Mouse (Mus musculus) cerebellum, adult 9-10 months (tissue): ENCODE results near the gene Abcg4.
A peak's percentile ranks its signal among the peaks of the same experiment; 100 is the strongest.

ENCODE experiments used
- DNase-seq: peaks from one replicate; pipeline ENCODE4 v3.0.0; 2022

Abcg4 gene

GRCm38 (mm10) chr9:44268432-44268831 lies 20.0 kb downstream of the Abcg4 start, which contains the start of gene Nlrx1:
TSS of gene Nlrx1 (minus strand) at chr9:44268599.
- DNase-seq: no peak

GRCm38 (mm10) chr9:44268027-44268360 lies 20.4 kb downstream of the Abcg4 start:
- peak; percentile 87 for DNase-seq

DNA sequence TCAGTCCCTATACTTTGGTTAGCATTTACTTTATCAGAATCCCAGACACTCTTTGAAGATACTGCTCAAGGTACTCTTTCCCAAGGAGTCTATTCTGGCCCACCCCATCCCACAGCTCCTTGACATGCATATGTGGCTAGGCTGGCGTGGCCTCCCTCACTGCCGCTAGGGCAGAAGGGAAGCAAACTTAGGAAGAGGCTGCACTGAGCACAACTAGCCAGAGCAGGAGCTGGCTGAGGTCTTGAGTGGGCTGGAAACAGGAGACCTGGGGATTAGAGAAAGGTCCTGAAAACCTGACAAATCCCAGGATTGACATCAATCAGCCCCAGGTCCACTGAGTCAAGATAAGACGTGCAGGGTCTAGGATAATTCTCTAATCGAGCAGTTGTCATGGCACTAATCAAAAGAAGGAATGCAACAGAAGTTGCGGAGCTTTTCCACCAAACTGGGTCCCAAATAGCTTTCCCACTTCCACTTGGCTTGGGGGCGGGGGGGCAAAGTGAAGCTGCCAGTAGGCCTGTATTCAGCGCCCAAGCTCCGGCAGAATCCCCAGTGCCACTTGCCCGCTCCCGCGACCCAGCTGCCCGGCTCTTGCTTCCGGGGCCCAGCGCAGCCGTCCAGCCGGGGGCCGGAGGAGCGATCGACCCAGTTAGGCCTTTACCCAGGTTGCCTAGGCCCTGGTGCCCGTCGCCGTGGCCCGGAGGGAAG lies 20.9 kb downstream of the Abcg4 start:
- DNase-seq: no peak

GRCm38 (mm10) chr9:44266478-44267226 lies 21.8 kb downstream of the Abcg4 start:
- no peak for DNase-seq

DNA sequence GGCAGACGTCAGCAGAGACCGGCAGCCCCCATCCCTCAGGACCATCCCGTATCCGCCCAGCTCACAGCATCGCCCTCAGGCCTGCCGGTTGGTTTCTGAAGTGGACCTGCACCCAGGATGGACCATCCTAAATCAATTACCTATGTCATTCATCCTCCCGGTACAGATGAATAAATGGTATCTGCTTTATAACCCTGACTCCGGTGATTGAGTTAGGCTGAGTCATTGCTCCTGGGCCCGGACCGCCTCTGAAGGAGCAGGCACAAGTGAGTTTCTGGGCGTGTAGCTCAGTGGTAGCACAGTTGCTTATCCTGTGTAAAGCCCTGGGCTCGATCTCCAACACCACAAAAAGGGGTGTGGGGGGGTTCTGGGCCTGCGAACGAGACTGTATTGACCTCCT lies 27.0 kb downstream of the Abcg4 start:
- no peak for DNase-seq

- DNase-seq: no peak
Measured at GRCm38 (mm10) chr9:44259014-44259413, 29.4 kb downstream of the Abcg4 start.

- no peak for DNase-seq
Measured at GRCm38 (mm10) chr9:44256213-44256612, 32.2 kb downstream of the Abcg4 start.

GRCm38 (mm10) chr9:44255136-44255521 lies 33.3 kb downstream of the Abcg4 start:
- no peak for DNase-seq

- DNase-seq: no peak
Measured at GRCm38 (mm10) chr9:44254508-44255135, 33.8 kb downstream of the Abcg4 start.

GRCm38 (mm10) chr9:44253441-44253840 lies 35.0 kb downstream of the Abcg4 start:
- no peak for DNase-seq

DNA sequence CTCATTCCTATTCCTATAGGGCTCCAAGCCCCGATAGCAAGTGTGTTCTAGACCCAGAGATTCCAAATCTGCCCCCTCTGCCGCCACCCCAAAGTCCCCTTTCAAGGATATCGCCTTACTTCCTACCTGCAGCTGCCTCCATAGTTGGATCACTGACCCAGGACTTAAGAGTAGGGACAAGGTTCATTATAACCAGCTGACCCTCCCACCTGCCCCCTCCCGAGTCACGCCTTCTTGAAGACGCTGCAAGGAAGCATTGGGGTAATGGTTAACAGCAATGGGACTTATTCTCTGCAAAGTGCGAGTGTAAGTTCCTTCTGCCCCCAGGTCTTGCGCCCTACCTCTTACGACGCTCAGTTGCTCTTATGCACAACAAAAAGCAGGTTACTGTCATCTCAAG lies 37.1 kb downstream of the Abcg4 start, which contains the start of gene Pdzd3:
Gene Pdzd3, minus strand, starts transcription at position 158 of the 400 bp plus-strand sequence.
- no peak for DNase-seq

DNA sequence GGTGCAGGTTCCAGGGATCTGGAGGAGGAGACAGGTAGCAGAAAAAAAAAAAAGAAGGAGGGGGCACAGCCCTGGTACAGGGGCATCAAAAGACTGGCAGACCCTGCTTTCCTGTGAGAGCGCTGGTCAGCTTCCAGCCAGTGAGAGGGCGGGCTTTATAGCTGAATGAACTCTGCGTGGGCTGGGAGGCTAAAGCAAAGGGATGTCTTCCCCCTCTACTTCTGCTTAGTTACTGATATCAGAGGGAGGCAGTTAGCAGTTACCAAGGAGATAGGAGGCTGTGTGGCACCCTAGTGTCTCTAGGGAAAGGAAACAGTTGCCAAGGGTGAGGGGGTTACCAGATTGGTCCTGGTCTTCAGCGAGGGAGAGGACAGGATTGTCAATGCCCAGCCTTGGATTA lies 38.0 kb downstream of the Abcg4 start:
- no peak for DNase-seq

DNA sequence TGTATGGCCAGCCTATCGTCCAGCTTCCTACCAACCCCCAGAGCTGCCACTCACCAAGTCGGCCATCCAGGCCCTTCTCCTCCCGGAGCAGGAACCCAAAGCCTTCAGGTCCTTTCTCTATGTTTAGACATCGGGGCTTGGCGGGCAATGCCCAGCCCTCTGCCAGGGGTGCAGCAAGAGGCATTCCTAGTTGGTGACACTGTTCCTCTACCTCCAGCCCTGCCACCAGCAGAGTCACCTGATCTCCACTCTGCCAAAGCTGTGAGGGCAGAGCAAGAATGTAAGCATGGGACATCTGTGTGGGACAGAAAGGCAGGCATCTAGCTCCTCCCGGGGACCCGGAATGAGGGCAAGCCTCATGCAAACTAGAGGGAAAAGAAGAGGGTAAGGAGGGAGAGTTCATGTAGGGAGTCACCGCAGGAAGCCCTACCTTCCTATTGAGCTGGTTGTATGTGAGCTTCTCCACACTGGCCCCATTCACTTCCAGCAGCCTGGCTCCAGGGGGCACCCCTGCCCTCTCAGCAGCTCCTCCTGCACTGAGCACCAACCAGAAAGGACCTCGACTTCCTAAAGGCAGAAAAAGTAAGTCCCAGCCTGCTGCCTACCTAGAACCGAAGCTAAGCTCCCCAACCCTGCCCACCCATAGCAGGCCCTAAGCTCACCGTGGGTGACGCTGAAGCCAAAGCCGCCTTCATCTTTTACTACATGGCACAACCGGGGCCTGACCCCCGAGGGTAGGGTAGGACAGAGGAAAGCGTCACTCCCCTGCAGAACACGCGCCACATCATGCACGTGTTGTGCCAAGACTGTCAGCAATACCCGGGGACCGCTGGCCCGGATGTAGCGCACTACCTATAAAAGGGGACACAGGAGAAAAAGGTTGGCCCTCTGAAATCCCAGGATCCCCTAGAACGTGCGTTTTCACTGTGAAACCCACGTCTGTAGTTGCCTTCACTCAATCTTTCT lies 39.0 kb downstream of the Abcg4 start:
- DNase-seq: peak; percentile 46

DNA sequence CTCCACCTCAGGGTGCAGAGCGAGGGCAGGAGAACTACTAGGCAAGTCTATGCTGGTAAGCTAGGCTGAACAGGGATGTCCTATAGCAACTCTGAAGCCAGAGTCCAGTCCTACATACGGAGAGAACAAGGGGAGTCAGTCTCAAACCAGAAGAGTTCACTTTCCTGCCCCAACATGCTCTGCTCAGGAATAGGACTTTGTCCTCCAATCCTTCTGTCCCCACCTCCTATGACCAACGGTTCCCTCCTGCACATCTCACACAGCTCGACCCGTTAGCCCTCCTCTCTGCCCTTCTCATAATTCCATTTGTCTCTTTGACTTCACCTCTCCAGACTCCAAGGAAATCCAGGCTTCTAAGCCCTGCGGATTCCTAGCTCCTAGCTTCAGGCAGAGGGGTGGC lies 40.5 kb downstream of the Abcg4 start:
- DNase-seq: no peak

GRCm38 (mm10) chr9:44243621-44244020 lies 44.8 kb downstream of the Abcg4 start:
- DNase-seq: no peak

- no peak for DNase-seq
Measured at GRCm38 (mm10) chr9:44241418-44241817, 47.0 kb downstream of the Abcg4 start.

DNA sequence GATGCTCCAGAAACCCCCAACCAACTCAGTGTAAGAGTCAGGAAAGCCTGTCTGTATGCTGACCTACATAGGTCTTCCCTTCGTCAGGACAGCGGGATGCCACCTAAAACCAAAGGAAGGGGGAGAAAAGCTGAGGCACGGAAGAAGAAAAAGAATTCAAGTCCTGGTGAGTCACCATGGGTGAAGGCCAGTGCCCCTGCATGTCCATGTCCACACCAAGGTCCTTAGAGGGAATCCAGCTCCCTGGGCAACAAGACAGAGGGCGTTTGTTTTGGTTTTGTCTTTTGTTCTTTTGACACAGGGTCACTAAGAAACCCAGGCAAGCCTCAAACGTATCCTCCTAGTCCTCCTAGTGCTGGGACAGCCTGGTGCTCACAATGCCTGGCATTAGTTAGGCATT lies 47.5 kb downstream of the Abcg4 start:
- DNase-seq: no peak

GRCm38 (mm10) chr9:44240399-44240798 lies 48.0 kb downstream of the Abcg4 start, which contains the start of gene Ccdc153:
TSS of gene Ccdc153 (plus strand) at chr9:44240676.
- no peak for DNase-seq

GRCm38 (mm10) chr9:44239447-44239846 lies 49.0 kb downstream of the Abcg4 start:
- peak; percentile 54 for DNase-seq

- no peak for DNase-seq
Measured at GRCm38 (mm10) chr9:44238501-44239190, 49.8 kb downstream of the Abcg4 start.

DNA sequence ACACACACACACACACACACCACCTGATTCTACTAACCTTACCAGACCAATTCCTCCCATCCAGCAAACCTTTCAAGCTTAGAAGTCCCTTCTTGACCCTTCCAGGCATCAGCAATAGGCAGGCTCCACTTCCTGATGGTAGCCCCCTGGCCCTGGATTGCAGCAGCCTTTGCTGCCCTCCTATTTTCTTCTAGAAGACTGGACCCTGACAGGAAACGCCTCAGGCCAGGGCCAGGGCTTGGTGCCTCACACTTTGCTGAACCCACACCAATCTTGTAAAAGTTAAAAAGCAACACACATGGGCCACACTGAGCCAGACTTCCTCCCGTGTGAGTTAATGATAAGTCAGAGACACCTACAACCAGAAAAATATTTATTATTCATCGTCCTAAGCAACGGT lies 51.3 kb downstream of the Abcg4 start:
- peak; percentile 21 for DNase-seq

- DNase-seq: peak; percentile 33
Measured at GRCm38 (mm10) chr9:44236601-44237000, 51.8 kb downstream of the Abcg4 start.
